Mouse (Mus musculus) testis, adult 2 months (tissue): ENCODE measurements around the gene Mbnl1. TPM values are rescaled to one million over a fixed set of nuclear protein-coding genes. Genes with fewer than 3 reads are reported as not detected.

Experiments
- H3K27ac ChIP-seq: fragments of 200-500 bp; 2 replicates; pipeline ENCODE4 v1.5.1; 2012; ENCODE audit warnings: low read depth, low read length; ENCODE audit not compliant: control insufficient read depth, insufficient read depth
- H3K27me3 ChIP-seq: fragments of 200-500 bp; 2 replicates; pipeline ENCODE4 v1.6.1; 2012; ENCODE audit warnings: mild to moderate bottlenecking, low read length, moderate library complexity; ENCODE audit not compliant: control insufficient read depth, insufficient read depth
- H3K36me3 ChIP-seq: fragments of 200-500 bp; 2 replicates; pipeline ENCODE4 v1.6.1; 2012; ENCODE audit warnings: mild to moderate bottlenecking, low read length; ENCODE audit not compliant: control insufficient read depth, insufficient read depth
- H3K4me1 ChIP-seq: fragments of 200-500 bp; 2 replicates; pipeline ENCODE4 v1.6.1; 2012; ENCODE audit warnings: low read length; ENCODE audit not compliant: control insufficient read depth, insufficient read depth
- H3K4me3 ChIP-seq: fragments of 200-500 bp; 2 replicates; pipeline ENCODE4 v1.5.1; 2012; ENCODE audit warnings: low read depth, mild to moderate bottlenecking, low read length, moderate library complexity, mixed read lengths; ENCODE audit not compliant: control insufficient read depth
- CTCF ChIP-seq: fragments of 200-500 bp; IDR thresholded peaks from 2 replicates; pipeline ENCODE4 v1.5.1; 2012; ENCODE audit warnings: low read depth, mild to moderate bottlenecking, inconsistent platforms, low read length, moderate library complexity; ENCODE audit not compliant: control insufficient read depth, insufficient read depth, insufficient replicate concordance
- POLR2A ChIP-seq: fragments of 200-500 bp; IDR thresholded peaks from 2 replicates; pipeline ENCODE4 v1.6.1; 2012; ENCODE audit warnings: low read depth, mild to moderate bottlenecking, inconsistent platforms, low read length, moderate library complexity; ENCODE audit not compliant: control insufficient read depth
- polyA plus RNA-seq: library from polyadenylated mRNA; depleted of rRNA; stranded (reverse); fragments of >200 nt; gene quantifications from 2 replicates; pipeline ENCODE4 v1.2.3, GENCODE M21; 2012

The Mbnl1 gene
- polyA plus RNA-seq, 1 experiment = 13.2 TPM

DNA sequence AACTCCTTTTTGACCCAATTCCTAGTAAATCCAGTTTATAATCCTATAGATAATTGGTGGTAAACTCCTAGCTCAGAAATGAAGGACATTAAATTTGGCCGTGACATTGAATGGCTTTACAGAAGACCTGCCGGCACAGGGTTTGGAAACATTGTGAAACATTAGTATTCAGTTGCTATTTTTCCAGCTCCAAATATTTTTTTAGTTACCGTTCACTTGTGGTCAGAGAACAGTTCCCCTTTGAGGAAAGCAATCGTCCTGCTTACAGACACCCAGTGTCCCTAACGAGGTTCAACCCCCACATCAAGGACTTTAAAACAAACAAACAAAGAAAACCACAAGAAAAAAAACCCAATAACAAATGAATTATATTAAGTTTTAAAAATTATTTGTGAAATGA is 58.7 kb downstream of the Mbnl1 start:
- Histone ChIP-seq H3K4me1 (no peaks in the 10 kb centered on the region; the same call in 1 of the 2 replicates), H3K4me3 (no peak overlapping the region), H3K36me3 (no peaks in the 10 kb centered on the region), H3K27me3 (no peaks in the 10 kb centered on the region), H3K27ac (no peak overlapping the region)
- TF ChIP-seq CTCF = no peak
- no peak for TF ChIP-seq POLR2A

DNA sequence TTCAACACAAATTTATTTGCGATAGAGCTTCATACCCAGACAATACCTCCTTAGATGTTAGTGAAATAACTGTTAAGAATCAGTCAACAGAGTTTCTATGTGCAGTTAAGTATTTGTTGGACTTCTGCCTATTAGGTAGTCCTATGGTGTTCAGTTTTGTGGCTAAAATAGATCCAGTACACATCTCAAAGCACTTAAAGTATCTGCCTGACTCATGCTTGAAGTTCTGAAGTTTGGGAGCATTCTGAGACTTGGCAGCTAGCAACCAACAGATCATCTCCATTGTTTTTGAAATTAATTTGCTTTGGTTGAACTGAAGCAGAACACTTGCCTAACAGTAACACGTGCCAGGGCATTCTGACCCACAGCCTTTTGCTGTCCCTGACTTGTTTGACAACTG is 59.2 kb downstream of the Mbnl1 start:
- Histone ChIP-seq H3K4me3 (no peak overlapping the region), H3K36me3 (no peaks in the 10 kb centered on the region), H3K4me1 (no peaks in the 10 kb centered on the region; the same call in 1 of the 2 replicates), H3K27ac (no peak overlapping the region), H3K27me3 (no peaks in the 10 kb centered on the region)
- TF ChIP-seq POLR2A (no peak), CTCF (no peak)

DNA sequence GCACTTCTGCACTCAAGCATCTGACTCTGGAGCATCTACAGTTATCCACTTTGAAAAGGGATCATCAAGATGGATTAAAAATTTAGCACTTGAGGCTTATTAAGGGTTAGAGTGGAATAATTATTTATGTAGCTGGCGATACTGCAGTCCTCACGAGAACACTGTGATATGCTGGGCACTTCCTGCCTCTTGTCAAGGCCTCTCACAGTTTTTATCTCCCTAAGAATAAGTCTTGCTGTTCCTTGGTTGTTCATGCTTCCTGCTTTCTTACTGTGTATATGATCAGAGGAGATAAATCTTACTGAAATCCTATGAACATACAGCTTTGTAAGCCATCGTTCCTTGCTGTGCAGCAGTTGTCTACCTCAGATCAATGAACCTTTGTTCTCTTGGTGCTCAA is 62.6 kb downstream of the Mbnl1 start:
- Histone ChIP-seq H3K36me3 (no peaks in the 10 kb centered on the region), H3K4me3 (no peak overlapping the region), H3K4me1 (no peaks in the 10 kb centered on the region; the same call in 1 of the 2 replicates), H3K27me3 (no peaks in the 10 kb centered on the region), H3K27ac (no peak overlapping the region)
- TF ChIP-seq POLR2A (no peak), CTCF (no peak)

DNA sequence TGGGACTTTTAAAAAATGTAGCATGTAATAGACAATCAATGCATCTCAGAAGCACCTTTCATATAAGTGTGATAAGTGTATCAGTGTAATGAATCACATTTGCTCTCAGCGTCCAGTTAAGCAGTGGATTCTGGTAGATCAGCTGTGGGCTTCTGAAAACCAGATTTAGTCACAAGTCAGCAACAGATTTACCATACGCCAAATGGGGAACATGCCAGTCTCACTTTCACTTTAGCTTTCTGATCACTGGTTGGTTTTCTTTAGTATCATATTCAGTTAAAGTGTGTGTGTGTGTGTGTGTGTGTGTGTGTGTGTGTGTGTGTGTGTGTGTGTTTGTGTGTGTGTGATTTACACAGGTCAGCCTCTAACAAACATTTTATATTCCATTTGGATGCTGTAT is 64.4 kb downstream of the Mbnl1 start:
- Histone ChIP-seq H3K27ac (no peak overlapping the region), H3K4me1 (no peaks in the 10 kb centered on the region; the same call in 1 of the 2 replicates), H3K36me3 (no peaks in the 10 kb centered on the region), H3K27me3 (no peaks in the 10 kb centered on the region), H3K4me3 (no peak overlapping the region)
- TF ChIP-seq CTCF = no peak
- TF ChIP-seq POLR2A = no peak

DNA sequence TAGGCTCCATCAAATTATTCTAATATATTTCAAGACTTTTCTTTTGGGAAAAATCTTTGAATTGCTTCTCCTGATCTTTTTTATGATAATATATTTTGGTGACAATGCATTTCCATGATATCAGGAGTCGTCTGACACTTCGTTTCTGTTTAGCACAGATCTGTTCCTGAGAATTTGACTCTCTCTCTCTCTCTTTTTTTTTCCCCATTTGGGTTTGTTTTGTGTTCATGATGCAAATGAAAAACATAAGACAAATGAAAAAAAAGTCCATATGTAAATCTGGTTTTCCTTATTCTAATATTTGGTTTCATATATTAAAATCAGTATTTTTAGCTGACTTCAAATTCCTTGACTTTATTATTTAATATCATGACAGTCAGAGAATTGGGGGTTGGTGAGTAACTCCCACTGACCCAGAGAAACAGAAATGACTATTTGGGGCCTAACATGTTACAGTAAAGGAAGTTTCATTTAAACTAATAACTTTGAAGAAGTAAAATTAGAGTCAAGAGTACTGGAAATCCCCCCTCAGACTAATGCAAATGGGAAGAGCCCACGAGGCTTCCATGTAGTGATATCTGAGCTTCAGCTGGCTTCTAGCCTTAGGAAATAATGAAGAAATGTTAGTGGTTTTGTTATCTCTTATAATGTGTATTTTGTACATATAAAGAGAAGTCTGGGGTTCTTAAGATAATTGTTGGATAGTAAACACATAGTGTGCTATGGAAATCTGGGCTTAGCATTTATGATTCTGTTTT is 65.8 kb downstream of the Mbnl1 start:
- no peaks in the 10 kb centered on the region for H3K36me3 ChIP-seq
- H3K27ac ChIP-seq = no peak overlapping the region
- no peaks in the 10 kb centered on the region; the same call in 1 of the 2 replicates for H3K4me1 ChIP-seq
- TF ChIP-seq POLR2A (no peak), CTCF (no peak)
- no peaks in the 10 kb centered on the region for H3K27me3 ChIP-seq
- no peak overlapping the region for H3K4me3 ChIP-seq

DNA sequence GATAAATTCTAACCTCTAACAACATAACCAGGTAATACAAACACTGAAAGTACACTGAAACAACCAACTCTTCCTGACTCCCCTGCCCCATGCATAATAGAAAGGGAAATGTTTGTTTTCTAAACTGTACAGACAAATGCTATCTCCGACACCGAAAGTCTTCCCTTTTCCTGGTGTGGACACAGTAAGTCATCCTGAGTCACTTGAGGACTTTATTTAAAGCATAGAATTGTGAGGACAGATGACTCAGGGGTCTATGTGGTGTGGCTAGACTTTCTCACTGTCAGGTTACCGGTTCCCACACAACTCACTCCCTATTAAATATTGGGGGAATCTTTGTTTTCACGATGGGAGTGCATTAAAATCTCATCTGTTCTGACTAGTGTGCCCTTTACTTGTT is 68.5 kb downstream of the Mbnl1 start:
- Histone ChIP-seq H3K36me3 (no peaks in the 10 kb centered on the region), H3K27ac (no peak overlapping the region), H3K27me3 (no peaks in the 10 kb centered on the region), H3K4me3 (no peak overlapping the region), H3K4me1 (peaks cover under 1% of the 10 kb centered on the region)
- TF ChIP-seq CTCF (no peak), POLR2A (no peak)

DNA sequence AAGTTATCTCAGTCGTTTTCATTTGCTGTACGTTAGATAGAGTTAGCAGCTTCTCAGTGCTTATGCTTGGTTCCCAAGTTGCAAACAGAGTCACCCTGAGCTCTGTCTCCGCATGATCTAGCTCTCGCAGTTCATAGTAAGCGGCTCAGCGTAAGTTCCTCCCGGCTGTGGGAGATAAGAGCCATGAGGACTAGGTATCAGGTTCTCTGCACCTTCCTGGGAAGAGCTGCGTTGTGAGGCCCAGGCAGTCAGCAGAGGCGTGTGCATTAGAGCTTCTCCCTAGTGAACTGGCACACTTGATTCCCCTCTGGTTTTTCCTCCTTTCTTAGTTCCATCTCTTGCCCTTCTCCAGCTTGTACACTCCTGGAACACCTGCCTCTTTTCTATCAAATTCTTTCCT is 73.6 kb downstream of the Mbnl1 start:
- TF ChIP-seq POLR2A (no peak), CTCF (no peak)
- Histone ChIP-seq H3K27ac (peak overlapping the region; percentile 29; the same call in 1 of the 2 replicates), H3K4me1 (peaks cover 2% of the 10 kb centered on the region), H3K4me3 (no peak overlapping the region), H3K27me3 (no peaks in the 10 kb centered on the region), H3K36me3 (no peaks in the 10 kb centered on the region)

DNA sequence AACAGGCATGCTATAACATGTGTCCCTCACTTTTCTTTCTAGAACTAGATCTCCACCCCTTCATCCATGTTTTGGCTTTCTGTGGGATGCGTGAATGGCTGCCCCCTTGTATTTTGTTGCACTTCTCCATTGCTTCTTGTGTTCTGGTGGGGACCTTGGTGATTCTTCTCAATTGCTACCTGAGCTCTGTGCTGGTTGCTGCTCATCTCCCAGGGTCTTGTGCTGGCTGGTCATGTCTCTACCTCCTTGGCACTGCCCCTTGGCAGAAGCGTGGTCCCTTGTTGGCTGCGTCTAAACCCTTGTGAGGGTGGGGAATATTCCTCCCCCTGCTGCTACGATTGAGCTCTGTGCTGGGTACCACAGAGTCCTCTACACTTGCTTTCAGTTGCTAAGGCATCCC is 74.3 kb downstream of the Mbnl1 start:
- Histone ChIP-seq H3K27me3 (no peaks in the 10 kb centered on the region), H3K27ac (no peak overlapping the region), H3K4me1 (peaks cover 2% of the 10 kb centered on the region), H3K36me3 (no peaks in the 10 kb centered on the region), H3K4me3 (no peak overlapping the region)
- TF ChIP-seq POLR2A (no peak), CTCF (no peak)
